Mouse (Mus musculus) intestine, embryonic 15.5 days (tissue): ENCODE data around the gene Prss33. TPM values are rescaled to one million over a fixed set of nuclear protein-coding genes. Genes with fewer than 3 reads are reported as not detected.
A peak's percentile ranks its signal among the peaks of the same experiment; 100 is the strongest.
"Not testable (repeated sequence)": the region's sequence is repeated elsewhere in the genome, so short reads cannot be mapped to it uniquely, and the experiment has no call there.

Experiments used
- ATAC-seq: fragments of 200-750 bp; cut with Nextera tagmentation; 2 replicates; pipeline ENCODE4 v1.8.0; 2017; ENCODE audit warnings: moderate TSS enrichment, moderate library complexity
- H3K27ac ChIP-seq: fragments of 300-500 bp; sonication (generic); 2 replicates; pipeline ENCODE4 v1.5.1; 2015; ENCODE audit warnings: mild to moderate bottlenecking, inconsistent platforms
- H3K27me3 ChIP-seq: fragments of 300-500 bp; sonication (generic); replicated peaks from 2 replicates; pipeline ENCODE4 v1.6.1; 2015; ENCODE audit warnings: inconsistent platforms
- H3K36me3 ChIP-seq: fragments of 300-500 bp; sonication (generic); 2 replicates; pipeline ENCODE4 v1.6.1; 2015; ENCODE audit warnings: inconsistent platforms
- H3K4me1 ChIP-seq: fragments of 300-500 bp; sonication (generic); replicated peaks from 2 replicates; pipeline ENCODE4 v1.6.1; 2015; ENCODE audit warnings: inconsistent platforms
- H3K4me2 ChIP-seq: fragments of 300-500 bp; sonication (generic); replicated peaks from 2 replicates; pipeline ENCODE4 v1.6.1; 2015; ENCODE audit warnings: mild to moderate bottlenecking, inconsistent platforms
- H3K4me3 ChIP-seq: fragments of 300-500 bp; sonication (generic); replicated peaks from 2 replicates; pipeline ENCODE4 v1.5.1; 2015; ENCODE audit warnings: inconsistent platforms
- H3K9ac ChIP-seq: fragments of 300-500 bp; sonication (generic); 2 replicates; pipeline ENCODE4 v1.6.1; 2015; ENCODE audit warnings: inconsistent platforms
- H3K9me3 ChIP-seq: fragments of 300-500 bp; sonication (generic); 2 replicates; pipeline ENCODE4 v1.6.1; 2016; ENCODE audit warnings: inconsistent platforms
- WGBS: fragments of 180-500 bp; shearing (Covaris S2); methylation state at CpG from one replicate; pipeline ENCODE4 v1.1.7; 2015; 5-methylcytosine and 5-hydroxymethylcytosine counted together
- polyA plus RNA-seq: library from polyadenylated mRNA; unstranded; fragments of >200 nt; fragmentation: Nextera tagmentation; extraction: Ambion mirVana; gene quantifications from 2 replicates; pipeline ENCODE4 v1.2.1, GENCODE M21; 2015

The Prss33 gene
- 0.14 and 0.20 TPM in 2 replicates for polyA plus RNA-seq

DNA sequence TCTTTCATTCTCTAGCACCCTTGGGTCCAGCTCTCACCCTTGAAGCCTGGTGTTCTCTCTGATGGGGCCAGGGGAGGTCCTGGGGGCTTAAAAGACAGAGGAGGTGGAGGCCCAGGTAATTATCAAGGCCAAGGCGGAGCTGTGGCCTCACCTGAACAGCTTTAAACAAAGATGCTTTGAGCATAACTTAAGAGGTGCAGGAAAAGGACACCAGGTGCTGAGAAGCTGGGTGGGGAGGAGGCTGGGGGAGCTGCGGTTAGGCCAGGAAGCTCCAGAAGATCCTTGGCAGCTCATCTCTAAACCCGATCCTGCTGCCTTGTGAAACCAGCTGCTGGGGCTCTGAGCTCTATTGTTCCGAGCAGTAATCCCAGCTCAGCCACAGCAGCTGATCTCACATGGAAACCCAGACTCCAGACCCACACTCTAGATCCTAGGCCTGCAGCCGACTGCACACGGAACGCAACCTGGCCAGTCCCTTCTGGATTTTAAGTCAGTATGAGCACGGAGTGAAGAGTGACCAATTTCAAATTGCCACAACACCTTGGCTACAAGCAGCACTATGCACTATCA, at the start of gene Prss33:
TSS of gene Prss33 (minus strand) at position 51 of the 570 bp plus-strand sequence.
- H3K36me3 ChIP-seq, result no peaks in the 10 kb centered on the region
- H3K4me2 ChIP-seq, result no peak within 1 kb of the TSS
- no peak within 1 kb of the TSS for H3K27ac ChIP-seq
- H3K4me1 ChIP-seq, result no peaks in the 10 kb centered on the region
- H3K27me3 ChIP-seq, result peaks cover 10% of the 10 kb centered on the region
- no peaks in the 10 kb centered on the region for H3K9me3 ChIP-seq
- H3K4me3 ChIP-seq, result no peak within 1 kb of the TSS
- no peak within 1 kb of the TSS for H3K9ac ChIP-seq
- ATAC-seq, result no peak
- 76% methylated on average over 8 of the region's 8 CpGs for WGBS

DNA sequence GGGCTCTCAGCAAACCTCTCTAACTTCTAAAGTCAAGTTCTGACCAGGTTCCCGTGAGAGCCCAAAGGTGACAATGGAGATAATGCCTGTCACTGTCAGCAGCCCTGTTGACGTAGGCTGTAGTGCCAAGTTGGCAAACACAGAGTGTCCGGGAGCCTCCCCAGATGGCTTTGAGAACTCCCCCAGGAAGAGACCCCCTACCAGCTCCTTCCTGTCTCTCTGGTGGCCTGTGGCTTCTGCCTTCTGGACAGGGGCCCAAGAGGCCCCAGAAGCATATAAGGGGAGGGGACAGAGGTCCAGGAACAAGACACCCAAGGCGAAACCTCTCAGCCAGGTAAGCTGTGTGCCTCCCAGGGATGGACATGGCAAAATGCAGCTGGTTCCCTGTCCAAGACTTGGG, 44.7 kb upstream of the Prss33 start, which contains the start of the genes Dcpp1 and Dcpp2:
TSS of gene Dcpp1 (plus strand) at position 301 of the 400 bp plus-strand sequence.
TSS of gene Dcpp2 (plus strand) at position 305 of the 400 bp plus-strand sequence.
- H3K27me3 ChIP-seq, H3K9me3 ChIP-seq, H3K4me1 ChIP-seq, H3K9ac ChIP-seq, H3K27ac ChIP-seq, H3K4me2 ChIP-seq, H3K36me3 ChIP-seq, ATAC-seq, H3K4me3 ChIP-seq: not testable (repeated sequence)
- 65% methylated on average over 4 of the region's 4 CpGs for WGBS

GRCm38 (mm10) chr17:23877166-23877565, 41.3 kb upstream of the Prss33 start:
- no peak for ATAC-seq
- WGBS, result 88% methylated on average over 2 of the region's 2 CpGs
- peaks cover 3% of the 10 kb centered on the region; the same call in 1 of the 2 replicates for H3K4me1 ChIP-seq

DNA sequence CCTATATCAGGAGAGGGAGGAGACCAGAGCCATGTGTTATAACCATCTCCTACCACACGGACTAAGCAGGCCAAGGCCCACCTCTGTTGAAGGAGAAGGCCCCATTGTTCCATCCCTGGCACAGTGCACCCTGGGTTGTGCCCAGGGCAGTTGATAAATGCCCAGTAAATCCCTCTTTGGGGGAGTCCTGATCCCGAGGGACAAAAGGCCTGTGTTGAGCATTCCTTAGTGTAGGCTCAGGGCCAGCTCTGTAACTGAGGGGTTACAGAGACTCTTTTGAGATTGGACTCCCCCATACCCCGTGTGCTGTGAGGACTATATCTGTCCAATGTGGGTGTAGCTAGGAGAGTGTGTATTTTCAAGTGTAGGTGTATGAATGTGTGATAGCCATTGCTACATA, 40.9 kb upstream of the Prss33 start:
- WGBS, result 56% methylated on average over 3 of the region's 3 CpGs
- Histone ChIP-seq H3K4me1 (peaks cover 3% of the 10 kb centered on the region; the same call in 1 of the 2 replicates), H3K4me2 (no peak overlapping the region), H3K9me3 (no peaks in the 10 kb centered on the region), H3K27ac (no peak overlapping the region), H3K9ac (no peak overlapping the region), H3K27me3 (no peaks in the 10 kb centered on the region), H3K36me3 (no peaks in the 10 kb centered on the region), H3K4me3 (no peak overlapping the region)
- no peak for ATAC-seq

More at GRCm38 (mm10) chr17:23877166-23877565, 41.3 kb upstream of the Prss33 start:
- no peak overlapping the region for H3K9ac ChIP-seq
- H3K4me2 ChIP-seq, result no peak overlapping the region
- no peak overlapping the region for H3K4me3 ChIP-seq
- no peaks in the 10 kb centered on the region for H3K36me3 ChIP-seq
- H3K9me3 ChIP-seq, result no peaks in the 10 kb centered on the region
- H3K27me3 ChIP-seq, result no peaks in the 10 kb centered on the region
- H3K27ac ChIP-seq, result 0 out of 2 replicates have a peak overlapping the region, but pooled peaks have one; percentile 9

GRCm38 (mm10) chr17:23873884-23874856, 38.3 kb upstream of the Prss33 start:
- no peaks in the 10 kb centered on the region for H3K27me3 ChIP-seq
- 39% methylated on average over 8 of the region's 8 CpGs for WGBS
- H3K36me3 ChIP-seq, result no peaks in the 10 kb centered on the region
- ATAC-seq, result peak; percentile 53
- no peaks in the 10 kb centered on the region for H3K9me3 ChIP-seq
- H3K4me3 ChIP-seq, result no peak overlapping the region
- no peak overlapping the region for H3K27ac ChIP-seq
- no peak overlapping the region for H3K4me2 ChIP-seq
- H3K9ac ChIP-seq, result no peak overlapping the region
- H3K4me1 ChIP-seq, result peaks cover 3% of the 10 kb centered on the region; the same call in 1 of the 2 replicates

- no peak overlapping the region for H3K9ac ChIP-seq
- WGBS, result 95% methylated on average over 11 of the region's 11 CpGs
These were observed 32.7 kb upstream of the Prss33 start for GRCm38 (mm10) chr17:23868513-23868912.

GRCm38 (mm10) chr17:23867756-23868155, 31.9 kb upstream of the Prss33 start, which contains the start of gene Prss21:
TSS of gene Prss21 (plus strand) at chr17:23868056.
- 86% methylated on average over 15 of the region's 15 CpGs for WGBS
- Histone ChIP-seq H3K27me3 (no peaks in the 10 kb centered on the region), H3K27ac (no peak within 1 kb of the TSS), H3K4me2 (no peak within 1 kb of the TSS), H3K9me3 (no peaks in the 10 kb centered on the region), H3K36me3 (no peaks in the 10 kb centered on the region), H3K4me1 (no peaks in the 10 kb centered on the region), H3K4me3 (no peak within 1 kb of the TSS), H3K9ac (no peak within 1 kb of the TSS)
- ATAC-seq, result no peak

More at GRCm38 (mm10) chr17:23868513-23868912, 32.7 kb upstream of the Prss33 start:
- no peaks in the 10 kb centered on the region for H3K9me3 ChIP-seq
- H3K27ac ChIP-seq, result no peak overlapping the region
- no peak overlapping the region for H3K4me3 ChIP-seq
- no peaks in the 10 kb centered on the region for H3K27me3 ChIP-seq
- no peaks in the 10 kb centered on the region for H3K36me3 ChIP-seq
- ATAC-seq, result no peak
- no peak overlapping the region for H3K4me2 ChIP-seq
- H3K4me1 ChIP-seq, result no peaks in the 10 kb centered on the region

DNA sequence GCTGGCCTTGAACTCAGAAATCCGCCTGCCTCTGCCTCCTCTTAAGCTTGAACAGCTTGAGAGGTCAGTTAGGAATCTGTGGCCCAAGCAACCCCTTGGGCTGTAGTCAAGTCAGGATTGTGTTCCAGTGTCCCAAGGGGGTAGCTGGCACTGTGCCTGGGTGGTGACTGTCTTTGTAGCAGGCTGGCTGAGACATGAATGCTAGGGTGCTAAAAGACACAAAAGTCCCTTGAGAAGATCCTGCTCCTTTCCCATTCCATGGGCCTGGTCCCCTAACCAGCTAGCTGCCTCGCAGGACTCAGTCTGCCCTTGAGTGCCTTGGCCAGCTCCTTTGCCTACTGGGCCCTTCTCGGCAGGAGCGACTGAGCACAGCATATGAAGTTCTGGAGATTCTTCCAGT, 27.1 kb upstream of the Prss33 start:
- ATAC-seq, result no peak
- no peaks in the 10 kb centered on the region for H3K27me3 ChIP-seq
- H3K4me3 ChIP-seq, result no peak overlapping the region
- no peak overlapping the region for H3K27ac ChIP-seq
- no peak overlapping the region for H3K9ac ChIP-seq
- H3K4me2 ChIP-seq, result no peak overlapping the region
- H3K36me3 ChIP-seq, result no peaks in the 10 kb centered on the region
- H3K4me1 ChIP-seq, result no peaks in the 10 kb centered on the region
- no peaks in the 10 kb centered on the region for H3K9me3 ChIP-seq
- 84% methylated on average over 4 of the region's 4 CpGs for WGBS

- no peak overlapping the region for H3K27ac ChIP-seq
- no peak overlapping the region for H3K9ac ChIP-seq
- WGBS, result 53% methylated on average over 2 of the region's 2 CpGs
- no peak overlapping the region for H3K4me3 ChIP-seq
- no peaks in the 10 kb centered on the region for H3K27me3 ChIP-seq
- H3K4me1 ChIP-seq, result no peaks in the 10 kb centered on the region
- no peaks in the 10 kb centered on the region for H3K36me3 ChIP-seq
- H3K9me3 ChIP-seq, result no peaks in the 10 kb centered on the region
- H3K4me2 ChIP-seq, result no peak overlapping the region
- ATAC-seq, result peak; percentile 55
These were observed 22.1 kb upstream of the Prss33 start for GRCm38 (mm10) chr17:23857913-23858312.

GRCm38 (mm10) chr17:23857193-23857592, 21.3 kb upstream of the Prss33 start:
- H3K9me3 ChIP-seq, result no peaks in the 10 kb centered on the region
- H3K9ac ChIP-seq, result no peak overlapping the region
- 87% methylated on average over 6 of the region's 6 CpGs for WGBS
- no peaks in the 10 kb centered on the region for H3K4me1 ChIP-seq
- H3K27me3 ChIP-seq, result no peaks in the 10 kb centered on the region
- no peak overlapping the region for H3K4me3 ChIP-seq
- no peak overlapping the region for H3K27ac ChIP-seq
- no peak overlapping the region for H3K4me2 ChIP-seq
- H3K36me3 ChIP-seq, result no peaks in the 10 kb centered on the region
- ATAC-seq, result no peak

DNA sequence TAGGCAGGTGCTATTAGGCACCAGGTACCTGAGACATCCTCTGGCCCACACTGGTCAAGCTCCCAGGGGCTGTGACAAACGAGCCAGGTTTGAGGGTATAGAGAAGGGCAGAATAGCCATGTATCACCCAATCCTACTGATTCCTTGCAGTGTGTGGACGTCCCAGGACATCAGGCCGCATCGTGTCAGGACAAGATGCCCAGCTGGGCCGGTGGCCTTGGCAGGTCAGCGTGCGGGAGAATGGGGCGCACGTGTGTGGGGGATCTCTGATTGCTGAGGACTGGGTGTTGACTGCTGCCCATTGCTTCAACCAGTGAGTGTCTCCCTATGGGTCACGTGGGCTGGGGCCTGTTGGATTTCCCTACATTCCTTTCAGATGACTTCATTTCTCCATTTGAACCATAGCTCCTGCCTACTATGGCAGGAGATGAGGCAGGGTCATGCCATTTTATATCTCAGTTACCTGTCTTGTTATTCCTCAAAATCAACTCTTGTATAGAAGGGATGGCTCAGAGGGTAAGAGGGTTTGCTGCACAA, 18.4 kb upstream of the Prss33 start:
- H3K4me2 ChIP-seq, result 0 out of 2 replicates have a peak overlapping the region, but pooled peaks have one; percentile 5
- H3K36me3 ChIP-seq, result no peaks in the 10 kb centered on the region
- H3K9me3 ChIP-seq, result no peaks in the 10 kb centered on the region
- H3K4me1 ChIP-seq, result no peaks in the 10 kb centered on the region
- no peak overlapping the region for H3K9ac ChIP-seq
- WGBS, result 83% methylated on average over 10 of the region's 10 CpGs
- no peak overlapping the region for H3K27ac ChIP-seq
- ATAC-seq, result no peak
- H3K4me3 ChIP-seq, result no peak overlapping the region
- H3K27me3 ChIP-seq, result no peaks in the 10 kb centered on the region

DNA sequence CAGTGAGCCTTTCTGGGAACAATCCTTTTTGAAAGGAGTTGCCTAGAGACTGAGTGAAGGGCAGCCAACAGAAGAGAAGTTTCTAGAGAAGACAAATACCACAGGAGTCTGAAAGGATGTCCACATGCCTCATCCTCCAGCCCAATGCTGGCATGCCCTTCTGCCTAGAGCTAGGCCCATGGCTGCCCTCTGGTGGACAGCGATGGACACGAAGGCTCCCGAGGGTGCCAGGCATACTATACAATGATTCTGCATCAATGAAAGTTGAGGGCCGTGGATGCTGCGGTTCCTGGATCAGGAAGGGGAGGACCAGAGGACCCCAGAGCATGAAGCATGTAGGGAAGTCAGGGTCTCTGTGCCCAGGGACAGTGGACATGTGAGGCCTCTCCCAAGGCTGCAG, 17.4 kb upstream of the Prss33 start:
- H3K9ac ChIP-seq, result no peak overlapping the region
- no peaks in the 10 kb centered on the region for H3K9me3 ChIP-seq
- no peak overlapping the region; the same call in 1 of the 2 replicates for H3K27ac ChIP-seq
- peak; percentile 30; the same call in 1 of the 2 replicates for ATAC-seq
- no peaks in the 10 kb centered on the region for H3K27me3 ChIP-seq
- H3K4me1 ChIP-seq, result no peaks in the 10 kb centered on the region
- 33% methylated on average over 5 of the region's 5 CpGs for WGBS
- H3K4me2 ChIP-seq, result no peak overlapping the region
- H3K4me3 ChIP-seq, result no peak overlapping the region
- H3K36me3 ChIP-seq, result no peaks in the 10 kb centered on the region
